Mouse (Mus musculus): ENCODE measurements around the gene Adprhl2. TPM values are rescaled to one million over a fixed set of nuclear protein-coding genes. Genes with fewer than 3 reads are reported as not detected.

Adprhl2 gene
- polyA plus RNA-seq, 1 experiment: 27.9 TPM

DNA sequence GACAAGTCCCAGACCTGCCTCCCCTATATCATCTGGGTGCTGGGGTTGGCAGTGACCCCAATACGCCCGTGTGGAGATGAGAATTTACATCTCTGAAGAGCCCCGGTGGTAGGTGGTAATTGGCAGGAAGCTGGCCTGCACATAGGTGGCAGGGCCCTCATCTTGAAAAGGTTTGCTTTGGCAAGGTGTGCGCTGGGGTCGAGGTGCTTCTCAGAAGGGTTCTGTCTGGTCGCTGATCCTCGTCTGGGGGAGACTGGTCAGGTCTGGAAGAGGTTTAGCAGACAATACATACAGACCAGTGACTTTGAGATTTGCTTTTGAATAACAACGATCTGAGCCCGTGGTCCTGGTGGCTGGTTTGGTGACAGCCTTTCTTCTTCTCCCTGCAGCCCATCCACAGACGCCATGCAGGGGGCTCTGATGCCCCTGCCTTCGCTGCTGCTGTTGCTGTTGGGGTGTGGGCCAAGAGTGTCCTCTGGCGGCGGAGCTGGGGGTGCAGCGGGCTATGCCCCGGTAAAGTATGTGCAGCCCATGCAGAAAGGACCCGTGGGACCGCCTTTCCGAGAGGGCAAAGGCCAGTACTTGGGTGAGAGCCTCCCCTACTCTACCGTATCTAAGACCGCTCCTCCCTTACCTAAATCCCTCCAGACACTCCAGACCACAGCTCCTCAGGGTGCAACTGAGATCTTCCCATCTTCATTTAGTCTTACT, 12.1 kb downstream of the Adprhl2 start:
- no peak for DNase-seq (ENCODE audit: low read depth, low spot score)
- WGBS: 16% methylated on average over 20 of the region's 20 CpGs

DNA sequence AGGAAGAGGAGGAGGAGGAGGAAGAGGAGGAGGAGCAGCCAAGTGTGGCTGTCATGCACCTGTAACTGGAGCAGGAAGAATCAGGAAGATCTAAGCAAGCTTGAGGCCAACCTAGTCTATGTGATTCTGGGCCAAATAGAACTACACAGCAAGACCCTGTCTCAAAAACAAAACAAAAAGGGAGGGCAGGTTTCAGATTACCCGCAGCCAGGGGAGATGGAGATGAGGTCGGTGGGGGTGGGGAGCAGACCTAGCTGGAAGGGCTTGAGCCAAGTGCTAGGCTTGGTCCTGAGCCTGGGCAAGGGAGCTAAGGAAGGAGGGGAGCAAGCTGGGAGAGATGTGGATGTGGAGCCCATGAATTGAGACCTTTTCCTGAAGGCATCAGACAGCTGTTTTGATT, 14.7 kb downstream of the Adprhl2 start:
- 23% methylated on average over 2 of the region's 2 CpGs for WGBS
- no peak for DNase-seq (ENCODE audit: low read depth, low spot score)

DNA sequence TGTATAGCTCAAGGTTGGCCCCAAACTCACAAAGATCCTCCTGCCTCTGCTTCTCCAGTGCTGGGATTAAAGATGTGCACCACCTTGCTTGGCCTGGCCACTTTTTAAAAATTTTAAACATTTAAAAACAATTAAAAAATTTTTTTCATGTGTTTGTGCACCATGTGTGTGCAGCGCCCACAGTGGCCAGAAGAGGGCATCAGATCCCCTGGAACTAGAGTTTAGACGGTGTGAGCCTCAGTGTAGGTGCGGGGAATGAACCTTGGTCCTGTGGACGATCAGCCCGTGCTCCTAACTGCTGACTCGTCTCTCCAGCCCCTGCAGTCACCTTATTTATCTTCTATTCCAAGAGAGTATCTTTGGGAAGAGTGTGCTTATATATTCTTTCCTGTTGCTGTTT, 15.4 kb downstream of the Adprhl2 start:
- 88% methylated on average over 6 of the region's 6 CpGs for WGBS
- no peak for DNase-seq (ENCODE audit: low read depth, low spot score)

DNA sequence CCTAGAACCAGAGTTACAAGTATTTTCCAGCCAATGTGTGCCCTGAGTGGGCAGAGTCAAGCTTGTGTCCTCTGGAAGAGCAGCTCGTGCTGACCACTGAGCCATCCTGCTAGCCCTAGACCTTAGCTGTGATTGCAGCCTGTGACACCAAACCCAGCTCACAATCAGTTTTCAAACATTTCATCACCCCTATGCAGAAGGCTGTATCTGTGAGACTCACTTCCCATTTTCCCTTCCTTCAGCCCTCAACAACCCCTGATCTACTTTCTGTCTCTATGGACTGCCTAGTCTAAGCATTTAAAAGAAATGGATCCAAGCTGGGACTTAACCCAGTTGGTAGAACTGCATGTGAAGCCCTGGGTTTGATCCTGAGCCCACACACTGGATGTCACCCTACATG, 16.1 kb downstream of the Adprhl2 start:
- WGBS: 91% methylated on average over 1 of the region's 1 CpGs

DNA sequence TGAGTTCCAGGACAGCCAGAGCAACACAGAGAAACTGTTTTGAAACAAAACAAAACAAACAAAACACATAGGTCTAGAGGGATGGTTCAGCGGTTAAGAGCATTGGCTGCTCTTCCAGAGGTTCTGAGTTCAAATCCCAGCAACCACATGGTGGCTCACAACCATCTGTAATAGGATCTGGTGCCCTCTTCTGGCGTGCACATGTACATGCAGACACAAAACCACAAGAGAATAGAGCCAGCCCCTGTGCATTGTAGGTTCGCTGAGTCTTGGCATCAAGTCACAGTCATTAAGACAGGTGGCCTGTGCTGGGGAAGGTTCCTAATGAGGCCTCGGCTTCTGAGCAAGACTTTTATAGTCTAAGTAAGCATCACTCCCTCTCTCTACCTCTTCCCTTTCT, 17.6 kb downstream of the Adprhl2 start:
- 60% methylated on average over 4 of the region's 4 CpGs for WGBS
- no peak for DNase-seq (ENCODE audit: low read depth, low spot score)

More for the DNA sequence above, 16.1 kb downstream of the Adprhl2 start:
- DNase-seq (ENCODE audit: low read depth, low spot score): no peak

DNA sequence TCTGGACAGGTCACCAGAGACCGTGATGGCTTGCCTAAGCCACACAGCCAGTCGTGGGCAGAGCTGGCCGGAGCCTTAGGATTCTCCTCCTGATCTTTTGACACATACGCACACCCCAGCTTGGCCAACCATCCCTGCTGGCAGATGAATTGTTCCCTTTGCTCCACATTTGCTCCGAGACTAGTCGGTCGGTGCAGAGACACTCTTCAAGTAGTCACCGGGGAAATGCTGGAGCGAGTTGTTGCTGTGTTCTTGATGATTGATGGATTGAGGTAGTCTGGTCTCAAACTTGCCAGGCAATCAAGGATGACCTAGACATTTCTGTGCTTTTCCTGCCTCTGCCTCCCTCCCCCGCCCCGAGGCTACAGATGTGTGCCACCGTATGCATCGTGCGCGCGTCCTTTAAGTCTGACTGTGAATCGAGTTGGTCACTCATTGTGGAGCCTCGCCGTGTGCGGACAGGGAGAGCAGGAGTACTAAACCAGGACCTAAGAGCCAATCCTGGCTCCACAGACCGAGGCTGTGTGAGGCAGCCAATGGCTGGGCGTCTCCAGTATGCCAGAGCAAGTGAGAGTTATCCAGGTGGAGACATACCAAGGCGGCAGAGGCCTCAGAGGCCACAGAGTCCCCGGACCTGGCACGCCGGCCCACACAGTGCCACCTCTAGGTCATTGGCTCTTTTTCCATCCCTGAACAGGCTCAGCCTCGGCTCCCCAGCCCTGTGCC, 19.8 kb downstream of the Adprhl2 start:
- WGBS: 28% methylated on average over 27 of the region's 27 CpGs
- DNase-seq (ENCODE audit: low read depth, low spot score): no peak

DNA sequence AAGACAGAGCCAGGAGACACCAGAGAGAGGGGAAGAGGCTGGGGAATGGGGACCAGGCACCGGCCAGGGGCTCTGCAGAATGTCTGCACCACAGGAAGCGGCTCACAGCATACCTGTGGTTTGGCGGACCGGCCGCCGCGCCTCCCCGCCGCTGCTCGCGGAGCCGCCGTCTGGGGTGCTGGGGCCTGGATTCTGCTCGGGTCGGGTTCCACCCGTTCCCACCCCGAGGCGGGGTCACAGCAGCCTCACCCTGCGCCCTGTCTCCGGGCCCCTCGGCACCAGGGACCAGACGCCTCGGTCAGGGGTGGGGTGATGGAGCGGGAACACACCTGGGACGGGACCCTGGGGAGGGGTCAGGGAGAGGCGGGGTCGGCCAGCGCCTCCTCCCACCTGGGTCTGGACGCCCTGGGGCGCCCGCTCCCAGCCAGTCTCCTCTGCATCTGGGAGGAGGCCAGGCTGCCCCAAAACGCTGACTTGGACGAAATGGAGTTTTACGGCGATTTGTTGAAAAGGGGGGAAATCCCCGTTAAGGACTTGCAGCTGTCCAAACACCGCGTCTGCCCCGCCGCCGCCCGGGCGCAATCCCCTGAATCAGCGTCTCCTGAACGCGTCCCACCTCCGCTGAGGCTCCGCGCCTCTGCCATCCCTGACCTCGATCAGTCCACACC, 20.5 kb downstream of the Adprhl2 start:
- DNase-seq (ENCODE audit: low read depth, low spot score): no peak
- WGBS: 2% methylated on average over 50 of the region's 50 CpGs

DNA sequence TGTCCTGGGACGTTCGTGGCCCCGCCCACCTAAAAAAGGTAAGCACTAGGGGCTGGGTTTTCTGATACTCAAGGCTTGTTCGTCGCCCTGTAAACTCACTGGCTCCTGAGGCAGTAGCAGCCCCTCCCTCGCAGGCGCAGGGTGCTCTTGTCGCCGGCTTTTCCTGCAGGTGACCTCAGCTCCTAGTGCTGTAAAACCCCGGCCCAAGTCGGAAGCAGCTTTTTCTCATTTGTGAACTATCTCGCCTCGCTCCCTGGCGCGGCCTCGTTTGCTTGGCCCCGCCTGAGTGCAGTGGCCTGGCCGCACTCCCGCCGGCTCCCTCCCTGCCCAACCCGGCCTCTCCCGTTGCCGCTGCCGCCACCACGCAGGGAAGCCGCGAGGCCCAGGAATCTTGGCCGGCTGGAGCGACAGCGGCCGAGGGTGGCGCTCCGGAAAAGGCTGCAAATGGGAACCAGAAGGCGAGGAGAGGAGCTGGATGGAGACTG, 24.8 kb downstream of the Adprhl2 start:
- DNase-seq (ENCODE audit: low read depth, low spot score): no peak

DNA sequence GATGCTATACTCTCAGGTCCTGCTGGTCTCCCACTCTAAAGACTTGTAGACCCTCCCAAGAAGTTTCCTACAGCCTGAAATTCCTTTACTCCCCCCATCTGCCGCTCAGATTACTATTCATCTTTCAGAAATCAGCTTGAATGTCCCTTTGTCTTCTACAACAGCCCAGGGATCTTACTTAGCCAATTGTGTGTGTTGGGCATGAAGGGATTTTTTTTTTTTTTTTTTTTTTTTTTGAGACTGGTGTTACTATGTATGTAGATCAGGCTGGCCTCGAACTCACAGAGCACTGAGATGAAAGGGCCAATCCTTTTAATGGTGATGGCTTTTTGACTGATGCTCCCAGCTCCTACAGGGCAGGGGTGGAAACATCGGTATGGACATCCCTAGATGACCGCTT, 25.6 kb downstream of the Adprhl2 start:
- DNase-seq (ENCODE audit: low read depth, low spot score): no peak
- 63% methylated on average over 4 of the region's 4 CpGs for WGBS

More for the DNA sequence above, 24.8 kb downstream of the Adprhl2 start:
- WGBS: 3% methylated on average over 34 of the region's 34 CpGs

DNA sequence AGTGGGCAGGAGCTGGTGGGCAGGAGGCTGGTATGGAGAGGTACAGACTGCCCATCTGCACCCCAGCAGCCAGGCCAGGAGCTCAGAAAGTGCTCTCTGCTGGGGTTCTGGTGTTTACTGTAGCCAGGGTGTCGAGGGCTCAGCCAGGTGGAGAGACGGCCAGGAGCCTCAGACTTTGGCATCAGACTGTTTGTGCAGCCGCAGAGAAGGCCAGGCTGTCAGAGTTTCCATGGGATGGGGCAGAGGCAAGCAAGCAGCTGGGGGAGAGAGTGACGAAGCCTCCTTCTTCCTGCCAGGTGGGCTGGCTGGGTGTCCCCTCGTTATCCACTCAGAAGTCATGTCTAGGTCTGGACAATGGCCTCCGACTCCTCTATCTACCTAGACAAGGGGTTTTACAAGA, 26.4 kb downstream of the Adprhl2 start:
- 70% methylated on average over 6 of the region's 6 CpGs for WGBS
- no peak for DNase-seq (ENCODE audit: low read depth, low spot score)

DNA sequence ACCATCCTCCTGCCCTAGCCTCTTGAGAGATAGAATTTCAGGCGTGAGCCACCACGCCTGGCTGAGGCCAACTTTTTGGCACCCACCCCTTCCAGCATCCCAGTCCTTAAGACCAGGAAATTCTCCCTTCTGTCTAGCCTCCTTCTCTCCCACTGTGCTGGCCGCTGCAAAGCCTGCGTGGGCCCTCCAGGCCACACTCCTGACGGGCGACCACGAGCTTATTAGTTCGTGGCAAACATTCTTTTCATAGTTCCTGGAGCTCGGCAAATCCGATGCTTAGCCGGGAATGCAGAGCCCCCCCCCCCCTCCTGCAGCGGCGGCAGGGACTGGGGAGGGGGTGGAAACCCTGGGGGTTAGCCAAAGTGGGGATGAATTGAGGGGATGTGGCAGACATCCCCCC, 30.3 kb downstream of the Adprhl2 start:
- DNase-seq (ENCODE audit: low read depth, low spot score): no peak
- WGBS: 19% methylated on average over 13 of the region's 13 CpGs

DNA sequence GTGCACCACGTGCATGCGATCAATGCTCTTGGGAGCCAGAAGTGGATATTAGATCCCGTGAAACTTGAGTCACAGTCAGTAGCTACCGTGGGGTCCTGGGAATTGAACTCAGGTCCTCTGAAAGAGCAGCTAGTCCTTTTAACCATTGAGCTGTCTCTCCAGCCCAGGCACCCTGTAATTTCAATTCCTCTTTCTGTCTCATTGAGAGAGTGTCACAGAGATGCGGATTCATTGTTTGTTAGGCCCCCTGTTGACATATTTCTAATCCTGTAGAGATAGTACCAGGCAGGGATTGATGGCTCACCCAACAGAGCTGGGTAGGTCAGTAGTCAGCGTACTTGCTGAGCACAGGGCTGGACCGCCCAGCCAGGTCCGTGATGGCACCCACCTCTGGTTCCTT, 31.2 kb downstream of the Adprhl2 start:
- 83% methylated on average over 8 of the region's 8 CpGs for WGBS
- no peak for DNase-seq (ENCODE audit: low read depth, low spot score)

DNA sequence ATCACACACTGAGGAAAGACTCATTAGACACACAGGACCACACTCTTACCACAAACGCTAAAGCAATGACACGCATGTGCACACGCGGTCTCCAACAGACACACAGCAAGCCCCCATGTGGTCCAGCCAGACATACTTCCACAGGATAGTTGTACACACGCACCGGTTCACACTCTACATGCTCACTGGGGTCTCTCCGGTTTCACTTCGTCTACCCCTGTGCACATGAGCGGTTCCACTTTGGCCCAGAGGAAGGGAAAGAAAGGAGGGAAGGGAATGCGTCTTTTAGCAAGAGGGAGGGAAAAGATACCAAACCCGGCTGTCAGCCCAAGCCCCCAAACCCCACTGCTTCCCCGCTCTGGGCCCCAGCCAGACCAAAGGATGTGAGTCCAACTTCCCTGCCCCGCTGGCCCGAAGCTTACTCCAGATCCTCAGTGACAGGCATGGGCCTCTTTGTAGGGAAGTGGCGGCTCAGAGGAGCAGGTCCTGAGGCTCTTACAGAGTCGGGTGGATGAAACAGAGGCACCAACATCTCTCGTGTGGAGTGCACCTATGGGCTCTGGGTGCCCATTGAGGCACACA, 33.3 kb downstream of the Adprhl2 start:
- DNase-seq (ENCODE audit: low read depth, low spot score): no peak
- 41% methylated on average over 17 of the region's 17 CpGs for WGBS

DNA sequence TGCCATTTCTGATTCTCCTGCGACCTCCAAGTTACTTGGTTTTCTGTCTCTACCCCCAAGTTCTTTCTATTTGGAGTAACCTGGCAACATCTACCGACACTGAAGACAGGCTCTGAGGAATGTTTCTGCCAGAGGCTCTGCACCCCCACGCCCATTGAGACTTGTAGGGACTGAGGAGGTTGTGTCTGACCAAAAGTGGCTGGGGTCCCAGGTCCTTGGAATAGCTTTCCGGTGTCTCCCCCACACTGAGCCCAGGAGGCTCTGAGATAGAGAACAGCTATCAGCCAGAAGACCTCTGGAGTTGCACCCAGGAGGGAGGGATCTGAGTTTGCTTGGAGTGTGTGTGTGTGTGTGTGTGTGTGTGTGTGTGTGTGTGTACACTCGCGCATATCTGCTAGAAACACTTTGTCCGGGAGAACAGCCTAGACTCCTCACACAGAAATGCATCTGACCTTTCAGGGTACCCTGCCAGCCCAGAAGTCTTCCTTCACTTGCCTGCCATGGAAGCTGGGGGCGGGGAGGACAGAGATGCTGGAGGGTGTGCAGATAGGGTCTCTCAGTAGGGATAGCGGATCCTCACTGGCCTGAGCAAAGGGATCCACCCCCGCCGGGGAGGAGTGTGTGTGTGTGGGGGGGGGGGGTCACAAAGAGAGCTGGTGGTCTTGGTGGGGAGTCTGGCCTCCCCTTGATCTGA, 34.1 kb downstream of the Adprhl2 start:
- 30% methylated on average over 11 of the region's 11 CpGs for WGBS
- no peak for DNase-seq (ENCODE audit: low read depth, low spot score)

DNA sequence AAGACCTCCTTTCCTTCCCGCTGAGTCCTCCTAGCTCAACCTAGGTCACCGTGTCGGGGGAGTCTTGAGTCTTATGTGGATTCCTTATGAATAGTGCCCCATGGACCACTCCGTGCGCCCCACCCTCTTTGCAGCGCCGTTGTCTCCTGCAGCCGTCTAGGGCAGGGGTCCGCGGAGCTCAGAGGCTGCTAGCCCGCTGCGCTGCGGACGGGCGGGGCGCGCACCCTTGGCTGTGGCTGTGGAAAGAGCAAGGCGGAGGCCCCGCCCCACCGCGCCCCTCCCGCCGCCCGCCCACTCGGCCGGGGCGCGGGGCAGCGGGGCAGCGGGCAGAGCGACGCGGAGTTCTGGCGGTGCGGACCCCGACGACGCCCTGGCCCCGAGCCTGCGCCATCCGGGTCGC, 35.0 kb downstream of the Adprhl2 start, which contains the start of gene Col8a2:
TSS of gene Col8a2 (plus strand) at position 302 of the 400 bp plus-strand sequence.
- WGBS: 3% methylated on average over 39 of the region's 42 CpGs
- no peak for DNase-seq (ENCODE audit: low read depth, low spot score)

DNA sequence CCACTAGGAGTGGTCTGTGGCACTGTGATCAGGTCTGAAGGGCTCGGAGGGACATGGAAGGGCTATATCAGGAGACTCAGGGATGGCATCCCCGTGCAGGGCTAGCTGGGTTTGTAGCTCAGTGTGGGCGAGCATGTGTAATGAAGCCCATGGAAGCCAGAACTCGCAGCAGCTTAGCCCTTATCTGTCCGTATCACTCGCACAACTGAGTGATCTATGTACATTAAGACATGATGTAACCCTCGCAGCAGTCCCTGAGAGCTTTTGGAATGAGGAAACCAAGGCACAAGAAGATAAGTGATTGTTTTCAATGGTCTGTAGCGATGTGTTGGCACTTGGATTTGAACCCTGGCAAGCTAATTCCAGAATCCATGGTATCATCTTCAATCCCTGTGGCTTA, 37.9 kb downstream of the Adprhl2 start:
- WGBS: 86% methylated on average over 8 of the region's 8 CpGs
- DNase-seq (ENCODE audit: low read depth, low spot score): no peak

DNA sequence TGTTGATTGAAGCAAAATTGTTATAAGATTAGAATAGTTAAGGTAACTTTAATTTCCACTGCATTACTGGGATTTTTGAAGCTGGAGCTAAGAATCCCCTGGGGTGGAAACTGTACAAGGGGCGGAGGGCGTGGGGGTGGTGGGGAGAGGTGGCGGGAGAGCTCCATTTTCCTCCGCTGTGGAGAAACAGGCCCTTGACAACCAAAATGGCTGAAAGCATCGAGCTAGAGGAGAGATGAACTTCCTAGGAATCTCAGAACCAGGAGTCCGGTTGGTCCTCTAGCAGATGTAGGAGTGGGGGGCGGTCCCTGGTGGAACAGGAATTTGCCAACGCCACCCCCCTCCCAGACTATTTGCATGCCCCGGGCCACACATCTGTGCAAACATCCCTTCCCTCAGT, 39.8 kb downstream of the Adprhl2 start:
- 61% methylated on average over 9 of the region's 9 CpGs for WGBS
- no peak for DNase-seq (ENCODE audit: low read depth, low spot score)

DNA sequence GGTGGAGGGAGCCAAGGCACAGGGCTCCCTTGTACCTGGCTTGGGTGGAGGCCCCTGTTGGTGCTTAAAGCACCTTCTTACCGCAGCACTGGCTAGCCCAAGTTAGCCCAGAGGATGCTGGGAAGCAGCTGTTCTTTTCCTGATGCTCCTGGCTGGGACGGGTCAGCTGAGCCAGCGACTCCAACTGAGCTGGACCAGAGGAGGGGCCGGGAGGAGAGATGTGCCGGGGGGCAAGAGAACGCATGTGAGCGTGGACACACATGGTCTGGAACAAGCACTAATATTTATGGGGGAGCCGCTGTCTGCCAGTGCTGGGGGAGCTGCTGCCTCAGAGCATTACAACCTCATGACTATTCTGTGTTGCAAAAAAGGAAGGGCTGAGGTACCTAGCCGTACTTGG, 42.5 kb downstream of the Adprhl2 start:
- WGBS: 80% methylated on average over 9 of the region's 9 CpGs
- DNase-seq (ENCODE audit: low read depth, low spot score): no peak

DNA sequence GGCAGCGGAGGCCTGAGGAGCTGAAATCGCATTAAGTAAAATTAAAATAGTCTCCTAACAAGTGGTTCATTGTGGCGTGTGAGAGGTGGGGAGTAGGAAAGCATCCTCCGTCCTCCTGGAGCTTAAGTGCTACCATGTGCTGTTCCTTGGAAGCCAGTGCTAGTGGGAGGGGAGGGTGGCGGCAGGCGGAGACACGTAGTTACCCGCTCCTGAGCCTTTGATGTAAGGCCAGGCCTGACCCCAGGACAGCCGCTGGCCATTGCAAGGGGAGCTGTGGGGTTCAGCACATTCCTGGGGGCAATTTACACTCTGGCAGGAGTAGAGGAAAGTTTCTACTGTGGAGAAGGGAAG, 43.0 kb downstream of the Adprhl2 start:
- WGBS: 64% methylated on average over 9 of the region's 9 CpGs
- DNase-seq (ENCODE audit: low read depth, low spot score): no peak

Data from large intestine, adult 2 months (tissue).